Mouse (Mus musculus) kidney, embryonic 14.5 days (tissue): ENCODE measurements at regions not wholly inside any gene's neighbourhood (a gene's known extent, or its start where the extent isn't known, plus 50 kb on each side); places are given as distances from the start of the nearest gene placed in this dataset.

ENCODE experiments used
- ATAC-seq: fragments of 200-750 bp; cut with Nextera tagmentation; 2 replicates; pipeline ENCODE4 v1.8.0; 2017; ENCODE audit warnings: moderate number of reproducible peaks, mild to moderate bottlenecking, moderate TSS enrichment, moderate library complexity; ENCODE audit not compliant: low FRiP score, low TSS enrichment
- H3K27ac ChIP-seq: fragments of 300-500 bp; sonication (generic); 2 replicates; pipeline ENCODE4 v1.5.1; 2014; ENCODE audit warnings: low read depth, mild to moderate bottlenecking, low read length, moderate library complexity, mixed read lengths
- H3K27me3 ChIP-seq: fragments of 300-500 bp; sonication (generic); 2 replicates; pipeline ENCODE4 v1.6.1; 2014; ENCODE audit warnings: mild to moderate bottlenecking, low read length; ENCODE audit not compliant: control insufficient read depth, insufficient read depth
- H3K36me3 ChIP-seq: fragments of 300-500 bp; sonication (generic); 2 replicates; pipeline ENCODE4 v1.6.1; 2014; ENCODE audit warnings: low read length, mixed read lengths; ENCODE audit not compliant: control insufficient read depth, insufficient read depth
- H3K4me1 ChIP-seq: fragments of 300-500 bp; sonication (generic); 2 replicates; pipeline ENCODE4 v1.6.1; 2014; ENCODE audit warnings: low read length, mixed read lengths; ENCODE audit not compliant: control insufficient read depth, insufficient read depth
- H3K4me2 ChIP-seq: fragments of 300-500 bp; sonication (generic); replicated peaks from 2 replicates; pipeline ENCODE4 v1.6.1; 2014; ENCODE audit warnings: low read depth, mild to moderate bottlenecking, low read length
- H3K4me3 ChIP-seq: fragments of 300-500 bp; sonication (generic); 2 replicates; pipeline ENCODE4 v1.5.1; 2014; ENCODE audit warnings: mild to moderate bottlenecking, low read length
- H3K9ac ChIP-seq: fragments of 300-500 bp; sonication (generic); 2 replicates; pipeline ENCODE4 v1.6.1; 2014; ENCODE audit warnings: low read depth, mild to moderate bottlenecking, low read length, moderate library complexity
- H3K9me3 ChIP-seq: fragments of 300-500 bp; sonication (generic); 2 replicates; pipeline ENCODE4 v1.6.1; 2016; ENCODE audit warnings: low read length; ENCODE audit not compliant: control insufficient read depth
- WGBS: fragments of 180-500 bp; shearing (Covaris S2); extraction: QIAGEN DNeasy Blood & Tissue Kit; methylation state at CpG from one replicate; pipeline ENCODE4 v1.1.7; 2014; 5-methylcytosine and 5-hydroxymethylcytosine counted together

DNA sequence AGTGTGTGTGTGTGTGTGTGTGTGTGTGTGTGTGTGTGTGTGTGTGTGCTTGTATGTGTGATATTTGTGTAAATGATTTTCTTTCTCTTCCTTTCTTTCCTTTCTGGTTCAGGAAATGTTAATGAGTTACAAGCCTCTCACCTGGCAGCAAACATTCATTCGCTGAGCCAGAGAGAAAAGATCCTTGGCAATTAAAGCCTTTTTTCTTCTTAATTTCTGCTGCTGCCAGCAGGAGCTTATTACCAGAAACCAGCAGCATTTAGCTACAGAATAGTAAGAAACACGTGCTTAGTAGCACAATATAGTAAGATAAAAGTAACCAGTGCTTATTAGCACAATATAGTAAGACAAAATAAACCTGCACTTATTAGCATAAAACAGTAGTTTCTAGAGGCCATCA is 1050.0 kb upstream of the Pabpc4l start:
- no peaks in the 10 kb centered on the region for H3K9me3 ChIP-seq
- no peak overlapping the region for H3K9ac ChIP-seq
- no peak overlapping the region for H3K4me2 ChIP-seq
- H3K36me3 ChIP-seq: no peaks in the 10 kb centered on the region
- H3K4me1 ChIP-seq: no peaks in the 10 kb centered on the region
- H3K27ac ChIP-seq: no peak overlapping the region
- no peaks in the 10 kb centered on the region for H3K27me3 ChIP-seq
- H3K4me3 ChIP-seq: no peak overlapping the region
- no peak for ATAC-seq
- 57% methylated on average over 2 of the region's 2 CpGs for WGBS

DNA sequence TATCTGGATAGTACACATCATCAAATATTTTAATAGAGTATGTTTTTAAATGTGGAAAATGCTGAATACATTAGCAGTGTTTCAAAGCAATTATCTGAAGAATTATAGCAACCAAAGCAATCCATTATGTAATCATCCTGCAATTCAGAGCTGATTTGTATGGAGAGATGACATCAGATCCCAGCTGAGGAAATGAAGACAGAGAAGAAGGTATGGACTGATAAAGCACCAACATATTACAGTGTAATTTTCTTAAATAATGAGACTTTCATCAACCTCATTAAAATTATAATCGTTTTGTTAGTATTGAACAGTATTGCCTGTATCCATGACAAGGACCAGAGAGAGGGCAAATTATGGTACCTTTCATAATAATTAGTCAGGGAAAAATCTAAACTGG is 1023.3 kb upstream of the Pabpc4l start:
- ATAC-seq: no peak
- no peak overlapping the region for H3K4me2 ChIP-seq
- no peaks in the 10 kb centered on the region for H3K9me3 ChIP-seq
- no peaks in the 10 kb centered on the region for H3K36me3 ChIP-seq
- H3K4me1 ChIP-seq: no peaks in the 10 kb centered on the region
- no peaks in the 10 kb centered on the region for H3K27me3 ChIP-seq
- no peak overlapping the region for H3K4me3 ChIP-seq
- 92% methylated on average over 1 of the region's 1 CpGs for WGBS
- no peak overlapping the region for H3K27ac ChIP-seq
- no peak overlapping the region for H3K9ac ChIP-seq

- no peak overlapping the region for H3K4me2 ChIP-seq
- no peak overlapping the region for H3K27ac ChIP-seq
- H3K9me3 ChIP-seq: no peaks in the 10 kb centered on the region
- no peak overlapping the region for H3K9ac ChIP-seq
- ATAC-seq: no peak
- H3K27me3 ChIP-seq: no peaks in the 10 kb centered on the region
- no peaks in the 10 kb centered on the region for H3K4me1 ChIP-seq
- no peaks in the 10 kb centered on the region for H3K36me3 ChIP-seq
- H3K4me3 ChIP-seq: no peak overlapping the region
- WGBS: 39% methylated on average over 2 of the region's 2 CpGs
These were observed 1021.8 kb upstream of the Pabpc4l start for GRCm38 (mm10) chr3:47469860-47470259.

- Histone ChIP-seq H3K9me3 (no peaks in the 10 kb centered on the region), H3K4me1 (no peaks in the 10 kb centered on the region), H3K27me3 (no peaks in the 10 kb centered on the region), H3K4me3 (no peak overlapping the region), H3K4me2 (no peak overlapping the region), H3K9ac (no peak overlapping the region), H3K36me3 (no peaks in the 10 kb centered on the region), H3K27ac (no peak overlapping the region)
- ATAC-seq: no peak
- 79% methylated on average over 1 of the region's 1 CpGs for WGBS
These were observed 1015.5 kb upstream of the Pabpc4l start for GRCm38 (mm10) chr3:47463556-47463955.

- ATAC-seq: no peak
- 79% methylated on average over 2 of the region's 2 CpGs for WGBS
- H3K27ac ChIP-seq: no peak overlapping the region
- H3K9me3 ChIP-seq: no peaks in the 10 kb centered on the region
- no peaks in the 10 kb centered on the region for H3K4me1 ChIP-seq
- H3K4me3 ChIP-seq: no peak overlapping the region
- H3K36me3 ChIP-seq: no peaks in the 10 kb centered on the region
- no peaks in the 10 kb centered on the region for H3K27me3 ChIP-seq
- no peak overlapping the region for H3K9ac ChIP-seq
- no peak overlapping the region for H3K4me2 ChIP-seq
These were observed 1002.0 kb upstream of the Pabpc4l start for GRCm38 (mm10) chr3:47450026-47450425.

DNA sequence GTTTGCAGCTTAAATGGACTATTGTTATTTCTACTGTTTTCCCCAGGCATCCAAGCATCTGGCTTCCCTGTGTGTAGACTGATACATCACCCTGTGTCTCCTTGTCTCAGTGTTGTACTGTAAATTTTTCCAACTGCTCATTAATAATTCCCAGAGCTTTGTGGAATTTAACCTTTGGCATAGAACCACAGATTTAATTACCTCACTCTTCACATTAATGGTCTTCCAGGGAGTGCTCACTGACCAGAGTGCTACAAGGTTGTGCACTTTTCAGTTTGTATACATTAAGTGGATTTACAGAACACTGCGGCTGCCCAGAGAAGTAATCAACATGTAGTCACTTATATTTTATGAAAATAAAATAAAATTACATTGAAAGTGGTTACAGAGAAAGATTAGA is 992.4 kb upstream of the Pabpc4l start:
- Histone ChIP-seq H3K4me3 (no peak overlapping the region), H3K4me1 (no peaks in the 10 kb centered on the region), H3K9me3 (no peaks in the 10 kb centered on the region), H3K27ac (no peak overlapping the region), H3K4me2 (no peak overlapping the region), H3K27me3 (no peaks in the 10 kb centered on the region), H3K36me3 (no peaks in the 10 kb centered on the region), H3K9ac (no peak overlapping the region)
- ATAC-seq: peak; percentile 55; the same call in 1 of the 2 replicates
- 56% methylated on average over 1 of the region's 1 CpGs for WGBS

GRCm38 (mm10) chr3:47435551-47435950 is 987.5 kb upstream of the Pabpc4l start:
- no peaks in the 10 kb centered on the region for H3K36me3 ChIP-seq
- no peaks in the 10 kb centered on the region for H3K27me3 ChIP-seq
- no peak overlapping the region for H3K4me2 ChIP-seq
- H3K9ac ChIP-seq: no peak overlapping the region
- no peaks in the 10 kb centered on the region for H3K9me3 ChIP-seq
- no peak overlapping the region for H3K4me3 ChIP-seq
- ATAC-seq: no peak
- H3K27ac ChIP-seq: no peak overlapping the region
- no peaks in the 10 kb centered on the region for H3K4me1 ChIP-seq
- WGBS: 54% methylated on average over 2 of the region's 2 CpGs

- 91% methylated on average over 1 of the region's 1 CpGs for WGBS
- H3K36me3 ChIP-seq: no peaks in the 10 kb centered on the region
- no peak overlapping the region for H3K27ac ChIP-seq
- H3K4me1 ChIP-seq: no peaks in the 10 kb centered on the region
- no peaks in the 10 kb centered on the region for H3K9me3 ChIP-seq
- H3K4me2 ChIP-seq: no peak overlapping the region
- no peaks in the 10 kb centered on the region for H3K27me3 ChIP-seq
- no peak for ATAC-seq
- H3K9ac ChIP-seq: no peak overlapping the region
- H3K4me3 ChIP-seq: no peak overlapping the region
These were observed 976.5 kb upstream of the Pabpc4l start for GRCm38 (mm10) chr3:47424532-47424931.
